Mouse (Mus musculus) urinary bladder, postnatal 10 days (tissue): ENCODE data around the gene Tenm2.

Source experiments
- DNase-seq: peaks from one replicate; pipeline ENCODE4 v3.0.0; 2022; ENCODE audit warnings: low spot score

Tenm2 gene

GRCm38 (mm10) chr11:36041411-36041810 lies 1194.4 kb downstream of the Tenm2 start:
- no peak for DNase-seq

GRCm38 (mm10) chr11:36040508-36041233 lies 1195.1 kb downstream of the Tenm2 start:
- DNase-seq: no peak

GRCm38 (mm10) chr11:36039825-36040224 lies 1195.9 kb downstream of the Tenm2 start:
- no peak for DNase-seq

GRCm38 (mm10) chr11:36038386-36038785 lies 1197.4 kb downstream of the Tenm2 start:
- DNase-seq: no peak

- no peak for DNase-seq
Measured at GRCm38 (mm10) chr11:36037311-36037710, 1198.5 kb downstream of the Tenm2 start.

- DNase-seq: peak; percentile 66
Measured at GRCm38 (mm10) chr11:36036061-36036695, 1199.6 kb downstream of the Tenm2 start.

- DNase-seq: no peak
Measured at GRCm38 (mm10) chr11:36031751-36032150, 1204.0 kb downstream of the Tenm2 start.

- DNase-seq: no peak
Measured at GRCm38 (mm10) chr11:36020009-36020408, 1215.8 kb downstream of the Tenm2 start.

GRCm38 (mm10) chr11:36013179-36013578 lies 1222.6 kb downstream of the Tenm2 start:
- DNase-seq: no peak

GRCm38 (mm10) chr11:36009281-36010208 lies 1226.2 kb downstream of the Tenm2 start:
- no peak for DNase-seq

GRCm38 (mm10) chr11:36002900-36003299 lies 1232.9 kb downstream of the Tenm2 start:
- no peak for DNase-seq

- DNase-seq: peak; percentile 58
Measured at GRCm38 (mm10) chr11:36001282-36001970, 1234.3 kb downstream of the Tenm2 start.

GRCm38 (mm10) chr11:36000585-36001281 lies 1235.0 kb downstream of the Tenm2 start:
- no peak for DNase-seq

GRCm38 (mm10) chr11:36000038-36000437 lies 1235.7 kb downstream of the Tenm2 start:
- DNase-seq: no peak

GRCm38 (mm10) chr11:35998048-35998447 lies 1237.7 kb downstream of the Tenm2 start:
- DNase-seq: no peak

GRCm38 (mm10) chr11:35995310-35995709 lies 1240.5 kb downstream of the Tenm2 start:
- DNase-seq: no peak

GRCm38 (mm10) chr11:35991846-35992245 lies 1243.9 kb downstream of the Tenm2 start:
- DNase-seq: no peak

GRCm38 (mm10) chr11:35989967-35990366 lies 1245.8 kb downstream of the Tenm2 start:
- DNase-seq: no peak

GRCm38 (mm10) chr11:35985841-35986393 lies 1249.8 kb downstream of the Tenm2 start:
- no peak for DNase-seq

- no peak for DNase-seq
Measured at GRCm38 (mm10) chr11:35982734-35983133, 1253.0 kb downstream of the Tenm2 start.

GRCm38 (mm10) chr11:35980411-35980917 lies 1255.3 kb downstream of the Tenm2 start, which contains the start of gene Wwc1:
TSS of gene Wwc1 (minus strand) at chr11:35980527.
- no peak for DNase-seq
